Mouse (Mus musculus): ENCODE measurements around the gene Lrba. TPM values are rescaled to one million over a fixed set of nuclear protein-coding genes. Genes with fewer than 3 reads are reported as not detected.

The Lrba gene
- polyA plus RNA-seq, 1 experiment from 2014 or later: 2.5 TPM

- ATAC-seq (no peak), DNase-seq (ENCODE audit: low spot score) (no peak)
- Histone ChIP-seq H3K27me3 (replicated peaks; ENCODE audit: insufficient read depth, low read length) (no peaks in the 10 kb centered on the region), H3K4me3 (ENCODE audit: low read depth, low read length) (no peak overlapping the region), H3K36me3 (ENCODE audit: insufficient read depth, low read length) (no peaks in the 10 kb centered on the region), H3K4me1 (ENCODE audit: insufficient read depth, low read depth, low read length) (no peaks in the 10 kb centered on the region), H3K9me3 (ENCODE audit: low read length) (no peaks in the 10 kb centered on the region), H3K27ac (ENCODE audit: low read length) (no peak overlapping the region), H3K9ac (replicated peaks; ENCODE audit: low read depth) (no peak overlapping the region), H3K4me2 (replicated peaks; ENCODE audit: low read depth, low read length) (no peak overlapping the region)
- TF ChIP-seq EP300 (IDR thresholded peaks at IDR 0.05) (no peak), CTCF (IDR thresholded peaks at IDR 0.05) (no peak)
- WGBS: 53% methylated on average over 3 of the region's 3 CpGs
Observed at GRCm38 (mm10) chr3:86821383-86821782, 596.9 kb downstream of the Lrba start.

GRCm38 (mm10) chr3:86827506-86827905 is 603.0 kb downstream of the Lrba start:
- 83% methylated on average over 3 of the region's 3 CpGs for WGBS
- Histone ChIP-seq H3K27me3 (replicated peaks; ENCODE audit: insufficient read depth, low read length) (no peaks in the 10 kb centered on the region), H3K36me3 (ENCODE audit: insufficient read depth, low read length) (no peaks in the 10 kb centered on the region), H3K4me1 (ENCODE audit: insufficient read depth, low read depth, low read length) (no peaks in the 10 kb centered on the region), H3K4me3 (ENCODE audit: low read depth, low read length) (no peak overlapping the region), H3K27ac (ENCODE audit: low read length) (no peak overlapping the region), H3K9ac (replicated peaks; ENCODE audit: low read depth) (no peak overlapping the region), H3K4me2 (replicated peaks; ENCODE audit: low read depth, low read length) (no peak overlapping the region), H3K9me3 (ENCODE audit: low read length) (no peaks in the 10 kb centered on the region)
- ATAC-seq (no peak), DNase-seq (ENCODE audit: low spot score) (no peak)
- no peak for TF ChIP-seq CTCF (IDR thresholded peaks at IDR 0.05)
- no peak for TF ChIP-seq EP300 (IDR thresholded peaks at IDR 0.05)

GRCm38 (mm10) chr3:86832115-86832514 is 607.6 kb downstream of the Lrba start:
- no peaks in the 10 kb centered on the region for H3K9me3 ChIP-seq (ENCODE audit: low read length)
- no peaks in the 10 kb centered on the region for H3K27me3 ChIP-seq (replicated peaks; ENCODE audit: insufficient read depth, low read length)
- H3K4me3 ChIP-seq (ENCODE audit: low read depth, low read length): no peak overlapping the region
- no peak overlapping the region for H3K9ac ChIP-seq (replicated peaks; ENCODE audit: low read depth)
- no peak overlapping the region for H3K27ac ChIP-seq (ENCODE audit: low read length)
- no peak for DNase-seq (ENCODE audit: low spot score)
- H3K36me3 ChIP-seq (ENCODE audit: insufficient read depth, low read length): no peaks in the 10 kb centered on the region
- TF ChIP-seq CTCF (IDR thresholded peaks at IDR 0.05) (no peak), EP300 (IDR thresholded peaks at IDR 0.05) (no peak)
- no peaks in the 10 kb centered on the region for H3K4me1 ChIP-seq (ENCODE audit: insufficient read depth, low read depth, low read length)
- no peak for ATAC-seq
- WGBS: 55% methylated on average over 8 of the region's 8 CpGs
- H3K4me2 ChIP-seq (replicated peaks; ENCODE audit: low read depth, low read length): no peak overlapping the region

Other genes with a start within 250 kb of the Lrba start
- not detected in 2 replicates for gene Prss48, start 222.2 kb upstream of the Lrba start, polyA plus RNA-seq (2015; fragmentation: Nextera tagmentation; extraction: Ambion mirVana)
- 946 and 953 TPM in 2 replicates for gene Rps3a1, start 82.0 kb upstream of the Lrba start, polyA plus RNA-seq (2015; fragmentation: Nextera tagmentation; extraction: Ambion mirVana)